8 mouse cellular contexts compared by ENCODE assay signal in the genomic region with DNA sequence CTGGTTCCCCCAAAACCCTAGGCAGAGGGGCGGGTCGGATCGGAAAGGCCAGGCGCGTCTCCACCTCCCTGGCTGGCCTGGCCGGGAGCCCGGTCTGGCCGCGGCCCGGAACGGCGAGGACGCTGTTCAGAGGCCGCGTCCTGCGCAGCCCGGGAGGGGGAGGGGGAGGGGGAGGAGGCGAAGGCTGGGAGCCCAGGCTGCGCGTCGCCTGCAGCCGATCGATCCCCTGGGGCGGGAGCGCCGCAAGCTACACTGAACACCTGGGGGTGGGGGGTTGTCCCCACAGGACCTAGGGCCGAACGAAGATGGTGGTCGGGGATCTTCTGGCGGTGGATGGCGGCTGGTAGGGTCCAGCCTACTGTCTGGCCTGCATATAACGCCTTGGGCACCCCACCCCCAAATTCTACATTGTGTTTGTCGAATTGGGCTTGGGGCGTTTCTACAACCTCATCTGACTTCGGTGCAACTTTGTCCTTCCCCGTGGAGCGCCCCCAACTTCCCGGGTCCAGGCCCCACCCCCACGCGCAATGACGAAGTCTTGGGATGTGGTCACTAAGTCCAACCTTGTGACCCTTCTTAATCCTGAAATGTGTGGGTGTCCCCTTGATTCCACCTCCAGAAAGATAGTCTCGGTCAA. TPM values are rescaled to one million over a fixed set of nuclear protein-coding genes. Genes with fewer than 3 reads are reported as not detected.
DNase-seq lines count a peak whose midpoint lies in the region; ATAC-seq and TF ChIP-seq lines count a peak whose summit lies in the region.

No protein-coding gene starts in this region.

- peak overlapping the region; percentile 57 for H3K9ac ChIP-seq in forebrain, embryonic 11.5 days (ENCODE audit: low read length)
- peak overlapping the region; percentile 70 for H3K9ac ChIP-seq in midbrain, embryonic 11.5 days (ENCODE audit: low read length)

- peak overlapping the region; percentile 49 for H3K4me3 ChIP-seq in left cerebral cortex, adult 2 months
- peak overlapping the region; percentile 62 for H3K4me3 ChIP-seq in bone marrow, adult 2 months (replicated peaks; ENCODE audit: control insufficient read depth, low read depth, low read length)
- H3K4me3 ChIP-seq in forebrain, embryonic 11.5 days (ENCODE audit: low read depth, low read length) = peak overlapping the region; percentile 50
- H3K4me3 ChIP-seq in limb, embryonic 10.5 days = peak overlapping the region; percentile 63
- peak overlapping the region; percentile 50 for H3K4me3 ChIP-seq in midbrain, embryonic 11.5 days (ENCODE audit: low read depth, low read length)

- 1% methylated on average over 37 of the region's 42 CpGs for WGBS in bone marrow, adult 2 months
- WGBS in forebrain, embryonic 11.5 days = under 1% methylated on average over 41 of the region's 42 CpGs
- WGBS in limb, embryonic 10.5 days = under 1% methylated on average over 42 of the region's 42 CpGs
- WGBS in midbrain, embryonic 11.5 days = under 1% methylated on average over 42 of the region's 42 CpGs

- H3K27me3 ChIP-seq in forebrain, embryonic 11.5 days (ENCODE audit: control insufficient read depth, insufficient read depth, low read length) = peaks cover 52% of the 10 kb centered on the region
- peaks cover 97% of the 10 kb centered on the region for H3K27me3 ChIP-seq in limb, embryonic 10.5 days (ENCODE audit: low read depth, poor library complexity, severe bottlenecking)
- peaks cover 58% of the 10 kb centered on the region for H3K27me3 ChIP-seq in midbrain, embryonic 11.5 days (ENCODE audit: control insufficient read depth, insufficient read depth, low read length)

- ATAC-seq in forebrain, embryonic 11.5 days (replicated peaks; ENCODE audit: low FRiP score) = peak; percentile 37
- ATAC-seq in midbrain, embryonic 11.5 days (ENCODE audit: low FRiP score) = peak; percentile 57

- intact Hi-C loops in left cerebral cortex, adult 2 months (cut with DNase I) = no loop called here
- intact Hi-C loops in heart, postnatal 25 days (cut with DNase I) = no loop called here

- H3K4me2 ChIP-seq in forebrain, embryonic 11.5 days (ENCODE audit: low read depth, low read length, severe bottlenecking) = peak overlapping the region; percentile 99
- H3K4me2 ChIP-seq in midbrain, embryonic 11.5 days = peak overlapping the region; percentile 97

- no peaks in the 10 kb centered on the region for H3K36me3 ChIP-seq in forebrain, embryonic 11.5 days (ENCODE audit: control insufficient read depth, insufficient read depth, low read length)
- H3K36me3 ChIP-seq in limb, embryonic 10.5 days = no peaks in the 10 kb centered on the region
- no peaks in the 10 kb centered on the region for H3K36me3 ChIP-seq in midbrain, embryonic 11.5 days (ENCODE audit: control insufficient read depth, insufficient read depth, low read length)

- no peak for TF ChIP-seq CTCF in left cerebral cortex, adult 2 months (IDR thresholded peaks at IDR 0.05)
- no peak for TF ChIP-seq CTCF in bone marrow, adult 2 months (IDR thresholded peaks at IDR 0.05; ENCODE audit: control insufficient read depth, insufficient read depth, low read length)

- peak in 1 of 2 experiments; percentile 44 for DNase-seq in left cerebral cortex, adult 2 months (ENCODE audit: extremely low spot score in 1 of 2, low spot score in 2 of 2)
- DNase-seq in left cerebral cortex, adult 11 months (ENCODE audit: low spot score) = no peak
- peak; percentile 84 for DNase-seq in forebrain, embryonic 11.5 days (ENCODE audit: low spot score)
- DNase-seq in heart, postnatal 25 days (ENCODE audit: low spot score) = peak; percentile 66
- no peak for DNase-seq in limb, embryonic 10.5 days (ENCODE audit: low spot score)
- DNase-seq in midbrain, embryonic 11.5 days (ENCODE audit: low spot score, missing footprints) = peak; percentile 98
- peak; percentile 49 for DNase-seq in thymus, postnatal 4 days

- H3K4me1 ChIP-seq in bone marrow, adult 2 months (ENCODE audit: control insufficient read depth, insufficient read depth, low read length) = peaks cover 3% of the 10 kb centered on the region
- peaks cover 28% of the 10 kb centered on the region for H3K4me1 ChIP-seq in forebrain, embryonic 11.5 days (replicated peaks; ENCODE audit: control insufficient read depth, insufficient read depth, low read length)
- peaks cover 57% of the 10 kb centered on the region for H3K4me1 ChIP-seq in limb, embryonic 10.5 days
- H3K4me1 ChIP-seq in midbrain, embryonic 11.5 days (ENCODE audit: control insufficient read depth, insufficient read depth, low read length) = peaks cover 31% of the 10 kb centered on the region

- H3K27ac ChIP-seq in left cerebral cortex, adult 2 months = no peak overlapping the region
- H3K27ac ChIP-seq in bone marrow, adult 2 months (ENCODE audit: control insufficient read depth, insufficient read depth, low read depth, low read length, poor library complexity) = peak overlapping the region; percentile 66
- H3K27ac ChIP-seq in forebrain, embryonic 11.5 days (ENCODE audit: low read depth, low read length) = no peak overlapping the region
- H3K27ac ChIP-seq in limb, embryonic 10.5 days = peak overlapping the region; percentile 85
- peak overlapping the region; percentile 14; the same call in 1 of the 2 replicates for H3K27ac ChIP-seq in midbrain, embryonic 11.5 days (ENCODE audit: low read depth, low read length)

- H3K9me3 ChIP-seq in forebrain, embryonic 11.5 days (ENCODE audit: control insufficient read depth, low read length) = no peaks in the 10 kb centered on the region
- H3K9me3 ChIP-seq in limb, embryonic 10.5 days (replicated peaks) = no peaks in the 10 kb centered on the region
- H3K9me3 ChIP-seq in midbrain, embryonic 11.5 days (ENCODE audit: control insufficient read depth, low read length) = no peaks in the 10 kb centered on the region

- TF ChIP-seq POLR2A in bone marrow, adult 2 months (IDR thresholded peaks at IDR 0.05; ENCODE audit: borderline replicate concordance, control insufficient read depth, low read depth, low read length) = peak; percentile 40; the same call in 1 of the 2 replicates

RNA-seq across cellular contexts. Expression of a gene that starts 5.1 kb away (rescaled TPM):
- total RNA-seq in left cerebral cortex, adult 2 months (2021) = 10 to 100 TPM; 51.4 to 54.3 TPM
- polyA plus RNA-seq in bone marrow, adult 2 months (2011; ENCODE audit: insufficient read depth, insufficient read length, low replicate concordance, missing spikeins) = 7.3 and 18.8 TPM in 2 replicates
- 6.4 and 7.0 TPM in 2 replicates for polyA plus RNA-seq in forebrain, embryonic 11.5 days (2014; fragmentation: Nextera tagmentation; extraction: Ambion mirVana)
- 10 to 100 TPM; 14.0 to 14.8 TPM for total RNA-seq in heart, postnatal 25 days (2021)
- polyA plus RNA-seq in limb, embryonic 10.5 days (2016; fragmentation: Nextera tagmentation; extraction: Ambion mirVana) = 4.3 and 7.1 TPM in 2 replicates
- 6.3 and 7.0 TPM in 2 replicates for polyA plus RNA-seq in midbrain, embryonic 11.5 days (2014; fragmentation: Nextera tagmentation; extraction: Ambion mirVana)

RNA-seq across cellular contexts. Expression of a gene that starts 50.3 kb away (rescaled TPM):
- total RNA-seq in left cerebral cortex, adult 2 months (2021) = 10 to 100 TPM; 11.1 to 11.2 TPM
- polyA plus RNA-seq in bone marrow, adult 2 months (2011; ENCODE audit: insufficient read depth, insufficient read length, low replicate concordance, missing spikeins) = 3.3 and 7.4 TPM in 2 replicates
- polyA plus RNA-seq in forebrain, embryonic 11.5 days (2014; fragmentation: Nextera tagmentation; extraction: Ambion mirVana) = 9.5 and 11.2 TPM in 2 replicates
- total RNA-seq in heart, postnatal 25 days (2021) = 1 to 10 TPM; 4.4 to 7.6 TPM
- polyA plus RNA-seq in limb, embryonic 10.5 days (2016; fragmentation: Nextera tagmentation; extraction: Ambion mirVana) = 12.2 and 15.1 TPM in 2 replicates
- 11.3 and 11.9 TPM in 2 replicates for polyA plus RNA-seq in midbrain, embryonic 11.5 days (2014; fragmentation: Nextera tagmentation; extraction: Ambion mirVana)

Comparison
In these comparisons a context has a peak if more than half of its experiments do, and no peak if none do; other contexts are left out.
1. DNase-seq: peak in forebrain, embryonic 11.5 days (single experiment), heart, postnatal 25 days (single experiment), midbrain, embryonic 11.5 days (single experiment) and thymus, postnatal 4 days (single experiment); none in left cerebral cortex, adult 11 months (single experiment) and limb, embryonic 10.5 days (single experiment).
2. H3K27ac ChIP-seq: peak in bone marrow, adult 2 months (single experiment), limb, embryonic 10.5 days (single experiment) and midbrain, embryonic 11.5 days (single experiment); none in left cerebral cortex, adult 2 months (single experiment) and forebrain, embryonic 11.5 days (single experiment).
3. Peak in every context shown above with its lines, with median percentiles within 50 percentile points of each other: H3K4me3 ChIP-seq.